Mouse (Mus musculus) intestine, embryonic 14.5 days (tissue): ENCODE results near the gene Siglecf. TPM values are rescaled to one million over a fixed set of nuclear protein-coding genes. Genes with fewer than 3 reads are reported as not detected.

Experiments used
- ATAC-seq: fragments of 200-750 bp; cut with Nextera tagmentation; replicated peaks from 2 replicates; pipeline ENCODE4 v1.8.0; 2017; ENCODE audit warnings: low read depth, moderate number of reproducible peaks, moderate TSS enrichment, moderate library complexity; ENCODE audit not compliant: low FRiP score, low TSS enrichment
- DNase-seq: peaks from one replicate; pipeline ENCODE4 v3.0.0-alpha.2; 2018; ENCODE audit warnings: low spot score
- H3K27ac ChIP-seq: fragments of 300-500 bp; sonication (generic); 2 replicates; pipeline ENCODE4 v1.5.1; 2014; ENCODE audit warnings: low read depth, mild to moderate bottlenecking, control low read depth
- H3K27me3 ChIP-seq: fragments of 300-500 bp; sonication (generic); replicated peaks from 2 replicates; pipeline ENCODE4 v1.6.1; 2014; ENCODE audit warnings: low read length, control low read depth; ENCODE audit not compliant: control insufficient read depth, insufficient read depth
- H3K36me3 ChIP-seq: fragments of 300-500 bp; sonication (generic); 2 replicates; pipeline ENCODE4 v1.6.1; 2014; ENCODE audit warnings: low read length, control low read depth; ENCODE audit not compliant: control insufficient read depth, insufficient read depth
- H3K4me1 ChIP-seq: fragments of 300-500 bp; sonication (generic); replicated peaks from 2 replicates; pipeline ENCODE4 v1.6.1; 2014; ENCODE audit warnings: low read length, control low read depth, mixed read lengths; ENCODE audit not compliant: control insufficient read depth, insufficient read depth
- H3K4me2 ChIP-seq: fragments of 300-500 bp; sonication (generic); 2 replicates; pipeline ENCODE4 v1.6.1; 2014; ENCODE audit warnings: low read length
- H3K4me3 ChIP-seq: fragments of 300-500 bp; sonication (generic); 2 replicates; pipeline ENCODE4 v1.5.1; 2014; ENCODE audit warnings: low read depth, low read length, control low read depth, mixed read lengths
- H3K9ac ChIP-seq: fragments of 300-500 bp; sonication (generic); 2 replicates; pipeline ENCODE4 v1.6.1; 2014; ENCODE audit warnings: mild to moderate bottlenecking, low read length
- H3K9me3 ChIP-seq: fragments of 300-500 bp; sonication (generic); 2 replicates; pipeline ENCODE4 v1.6.1; 2016; ENCODE audit warnings: low read length, control low read depth; ENCODE audit not compliant: control insufficient read depth
- WGBS: fragments of 180-500 bp; shearing (Covaris S2); extraction: QIAGEN DNeasy Blood & Tissue Kit; methylation state at CpG from one replicate; pipeline ENCODE4 v1.1.7; 2014; 5-methylcytosine and 5-hydroxymethylcytosine counted together
- polyA plus RNA-seq: library from polyadenylated mRNA; unstranded; fragments of >200 nt; fragmentation: Nextera tagmentation; extraction: Ambion mirVana; gene quantifications from 2 replicates; pipeline ENCODE4 v1.2.1, GENCODE M21; 2014

Gene Siglecf
- polyA plus RNA-seq, 1 experiment from 2014 or later, result 0.30 TPM

DNA sequence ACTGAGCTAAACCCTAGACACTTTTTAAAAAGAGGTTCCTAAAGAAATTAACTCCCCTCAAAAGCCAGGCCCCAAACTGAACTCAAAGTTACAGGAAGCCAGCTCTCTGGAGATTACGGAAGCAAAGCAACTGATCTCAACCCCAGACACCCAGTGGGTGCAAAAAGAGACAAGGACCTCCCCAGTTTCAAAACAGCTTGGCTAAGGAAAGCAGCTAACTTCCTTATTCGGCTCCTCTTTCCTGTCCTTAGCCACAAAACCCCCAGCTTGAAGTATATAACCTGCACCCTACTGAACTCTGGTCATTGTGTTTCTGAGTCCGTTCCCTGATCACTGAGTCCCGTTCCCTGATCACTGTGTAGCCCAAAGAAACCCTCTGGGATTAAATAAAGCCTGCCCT lies 2.0 kb downstream of the Siglecf start:
- DNase-seq (no peak), ATAC-seq (no peak)
- no peak overlapping the region for H3K9ac ChIP-seq
- no peaks in the 10 kb centered on the region for H3K36me3 ChIP-seq
- H3K4me1 ChIP-seq, result 0 out of 2 replicates have a peak, but pooled peaks cover 4% of the 10 kb centered on the region
- H3K27me3 ChIP-seq, result no peaks in the 10 kb centered on the region
- H3K4me2 ChIP-seq, result no peak overlapping the region
- WGBS, result 74% methylated on average over 4 of the region's 4 CpGs
- H3K27ac ChIP-seq, result no peak overlapping the region
- no peaks in the 10 kb centered on the region for H3K9me3 ChIP-seq
- H3K4me3 ChIP-seq, result no peak overlapping the region

DNA sequence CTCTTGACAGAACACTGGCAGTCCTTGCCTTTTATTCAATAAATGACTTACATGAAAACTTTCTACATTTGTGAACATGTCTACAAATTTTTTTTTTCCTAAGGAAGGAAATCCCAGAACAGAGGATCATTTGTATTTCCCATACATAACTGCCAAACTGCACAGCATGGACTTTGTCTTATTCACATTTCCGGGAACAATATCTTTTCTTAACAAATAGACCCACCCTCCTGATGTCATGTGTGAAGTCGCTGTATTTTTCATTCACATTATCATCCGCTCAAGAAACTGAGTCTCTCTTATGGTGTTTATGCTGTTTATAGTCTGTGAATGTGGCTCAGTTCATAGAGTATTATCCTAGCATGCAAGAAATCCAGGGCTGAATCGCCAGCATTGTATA lies 2.6 kb downstream of the Siglecf start:
- no peak overlapping the region for H3K4me2 ChIP-seq

DNA sequence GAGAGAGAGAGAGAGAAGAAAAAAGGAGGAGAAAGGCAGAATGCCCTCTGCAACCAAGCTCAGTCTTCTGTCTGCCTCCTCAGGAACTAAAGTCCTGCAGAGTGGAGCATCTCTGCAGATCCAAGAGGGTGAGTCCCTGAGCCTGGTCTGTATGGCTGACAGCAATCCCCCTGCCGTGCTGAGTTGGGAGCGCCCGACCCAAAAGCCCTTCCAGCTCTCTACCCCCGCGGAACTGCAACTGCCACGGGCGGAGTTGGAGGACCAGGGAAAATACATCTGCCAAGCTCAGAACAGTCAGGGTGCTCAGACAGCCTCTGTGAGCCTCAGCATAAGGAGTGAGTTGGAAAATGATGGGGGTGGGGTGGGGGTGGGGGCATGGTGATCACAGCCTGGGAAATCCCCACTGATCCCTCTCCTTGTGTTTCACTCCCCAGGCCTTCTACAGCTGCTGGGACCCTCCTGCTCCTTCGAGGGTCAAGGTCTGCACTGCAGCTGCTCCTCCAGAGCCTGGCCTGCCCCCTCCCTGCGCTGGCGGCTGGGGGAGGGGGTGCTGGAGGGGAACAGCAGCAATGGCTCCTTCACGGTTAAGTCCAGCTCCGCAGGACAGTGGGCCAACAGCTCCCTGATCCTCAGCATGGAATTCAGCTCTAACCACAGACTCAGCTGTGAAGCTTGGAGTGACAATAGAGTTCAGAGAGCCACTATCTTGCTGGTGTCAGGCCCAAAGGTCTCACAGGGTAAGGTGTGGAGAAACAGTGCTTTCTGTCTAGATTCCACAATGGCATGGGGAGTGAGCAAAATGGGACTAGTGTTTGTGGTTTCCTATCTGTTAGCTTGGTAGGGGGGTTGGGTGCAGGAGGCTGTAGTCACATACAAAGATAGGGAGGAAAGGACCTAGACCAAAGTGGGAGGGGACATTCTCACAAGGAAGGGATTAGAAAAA lies 4.0 kb downstream of the Siglecf start:
- DNase-seq (no peak), ATAC-seq (no peak)
- Histone ChIP-seq H3K9me3 (no peaks in the 10 kb centered on the region), H3K4me3 (no peak overlapping the region), H3K4me2 (no peak overlapping the region; the same call in 1 of the 2 replicates), H3K36me3 (no peaks in the 10 kb centered on the region), H3K4me1 (0 out of 2 replicates have a peak, but pooled peaks cover 4% of the 10 kb centered on the region), H3K9ac (no peak overlapping the region), H3K27me3 (no peaks in the 10 kb centered on the region), H3K27ac (no peak overlapping the region)
- 12% methylated on average over 11 of the region's 12 CpGs for WGBS

More for the DNA sequence above, 2.6 kb downstream of the Siglecf start:
- Histone ChIP-seq H3K27ac (no peak overlapping the region), H3K4me1 (0 out of 2 replicates have a peak, but pooled peaks cover 4% of the 10 kb centered on the region), H3K9ac (no peak overlapping the region), H3K4me3 (no peak overlapping the region), H3K36me3 (no peaks in the 10 kb centered on the region), H3K27me3 (no peaks in the 10 kb centered on the region), H3K9me3 (no peaks in the 10 kb centered on the region)
- WGBS, result 75% methylated on average over 4 of the region's 4 CpGs
- DNase-seq, result no peak
- no peak for ATAC-seq

DNA sequence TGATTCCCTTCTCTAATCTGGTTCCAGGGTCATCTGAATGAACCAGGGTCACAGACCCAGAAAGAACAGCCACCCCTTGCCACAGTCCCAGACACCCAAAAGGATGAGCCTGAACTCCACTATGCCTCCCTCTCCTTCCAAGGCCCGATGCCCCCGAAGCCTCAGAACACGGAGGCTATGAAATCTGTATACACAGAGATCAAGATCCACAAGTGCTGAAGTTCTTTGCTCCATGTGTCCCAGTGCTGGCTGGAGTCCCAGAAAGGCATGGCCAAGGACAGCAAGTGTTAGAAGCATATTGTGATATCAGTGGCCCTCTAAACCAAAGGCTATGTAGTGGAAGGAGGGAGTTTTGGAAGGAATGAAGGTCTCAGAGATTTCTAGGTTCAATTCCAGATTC lies 7.4 kb downstream of the Siglecf start:
- 83% methylated on average over 3 of the region's 3 CpGs for WGBS
- no peak overlapping the region for H3K4me2 ChIP-seq
- H3K9me3 ChIP-seq, result no peaks in the 10 kb centered on the region
- no peak overlapping the region for H3K27ac ChIP-seq
- ATAC-seq (no peak), DNase-seq (no peak)
- no peaks in the 10 kb centered on the region for H3K27me3 ChIP-seq
- H3K9ac ChIP-seq, result no peak overlapping the region
- H3K36me3 ChIP-seq, result no peaks in the 10 kb centered on the region
- no peak overlapping the region for H3K4me3 ChIP-seq
- H3K4me1 ChIP-seq, result 0 out of 2 replicates have a peak, but pooled peaks cover 4% of the 10 kb centered on the region

DNA sequence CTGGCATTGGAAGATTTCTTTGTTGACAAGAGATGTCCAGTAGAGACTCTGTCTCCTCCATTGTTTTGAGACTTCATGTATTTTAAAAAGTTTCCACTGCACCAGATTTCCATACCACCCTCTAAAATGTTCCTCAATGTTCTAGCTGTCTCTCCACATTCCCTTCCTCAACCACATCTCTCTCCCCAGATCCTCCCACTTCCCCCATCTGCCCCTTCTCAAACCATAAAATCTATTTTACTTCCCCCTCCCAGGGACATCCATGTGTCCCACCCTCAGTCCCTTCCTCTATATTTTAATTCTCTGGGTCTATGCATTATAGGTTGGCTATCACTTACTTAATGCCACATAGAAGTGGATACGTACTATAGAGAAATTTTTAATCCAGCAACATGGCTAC lies 10.3 kb downstream of the Siglecf start:
- 100% methylated on average over 1 of the region's 1 CpGs for WGBS
- Histone ChIP-seq H3K4me3 (no peak overlapping the region), H3K36me3 (no peaks in the 10 kb centered on the region), H3K9me3 (no peaks in the 10 kb centered on the region), H3K4me2 (no peak overlapping the region), H3K27me3 (no peaks in the 10 kb centered on the region), H3K4me1 (no peaks in the 10 kb centered on the region), H3K27ac (no peak overlapping the region), H3K9ac (no peak overlapping the region)
- ATAC-seq (no peak), DNase-seq (no peak)

DNA sequence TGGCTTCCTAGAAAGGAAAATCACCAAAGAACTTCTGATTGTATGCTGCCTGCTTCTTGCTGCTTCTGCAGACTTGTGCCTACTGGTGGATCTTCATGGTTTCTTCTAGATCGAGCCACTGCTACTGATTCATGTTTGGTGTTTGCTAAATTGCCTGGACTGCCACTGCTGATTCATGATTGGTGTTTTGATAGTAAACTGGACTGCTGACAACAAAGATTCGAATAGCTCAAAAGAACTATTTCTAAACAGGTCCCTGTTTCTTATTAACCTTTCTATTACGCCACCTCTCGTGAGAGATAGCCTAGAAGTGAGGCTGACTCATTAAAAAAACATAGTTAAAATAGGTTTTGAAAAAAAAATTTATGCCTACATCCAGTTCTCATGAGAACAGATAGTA lies 10.9 kb downstream of the Siglecf start:
- H3K27me3 ChIP-seq, result no peaks in the 10 kb centered on the region
- H3K4me1 ChIP-seq, result no peaks in the 10 kb centered on the region
- ATAC-seq, result no peak
- no peak overlapping the region for H3K27ac ChIP-seq
- no peaks in the 10 kb centered on the region for H3K9me3 ChIP-seq
- H3K4me2 ChIP-seq, result no peak overlapping the region
- H3K9ac ChIP-seq, result no peak overlapping the region
- DNase-seq, result no peak
- no peak overlapping the region for H3K4me3 ChIP-seq
- H3K36me3 ChIP-seq, result no peaks in the 10 kb centered on the region
- WGBS, result 77% methylated on average over 4 of the region's 4 CpGs

DNA sequence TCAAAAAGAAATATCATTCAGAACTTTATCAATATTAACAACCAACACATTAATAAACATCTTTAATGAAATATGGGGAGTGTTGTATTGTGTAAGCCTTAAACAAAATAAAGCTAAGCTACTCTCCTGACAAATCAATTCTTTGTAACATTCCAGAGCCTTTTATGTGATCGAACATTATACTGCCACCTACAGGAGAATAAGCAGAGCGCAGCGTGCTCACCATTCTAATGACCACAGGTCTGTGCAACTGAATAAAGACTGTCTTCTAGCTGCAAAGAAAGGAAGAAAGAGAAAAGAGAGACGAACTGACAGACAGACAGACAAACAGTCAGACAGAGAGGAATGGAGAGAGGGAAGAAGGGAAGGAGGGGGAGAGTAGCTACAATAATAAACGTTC lies 27.1 kb downstream of the Siglecf start:
- no peak overlapping the region for H3K9ac ChIP-seq
- H3K4me2 ChIP-seq, result no peak overlapping the region
- DNase-seq (peak; percentile 67), ATAC-seq (no peak; the same call in 1 of the 2 replicates)
- no peaks in the 10 kb centered on the region for H3K27me3 ChIP-seq
- no peaks in the 10 kb centered on the region for H3K9me3 ChIP-seq
- H3K36me3 ChIP-seq, result no peaks in the 10 kb centered on the region
- H3K27ac ChIP-seq, result no peak overlapping the region
- WGBS, result 20% methylated on average over 5 of the region's 5 CpGs
- no peak overlapping the region for H3K4me3 ChIP-seq
- no peaks in the 10 kb centered on the region for H3K4me1 ChIP-seq

DNA sequence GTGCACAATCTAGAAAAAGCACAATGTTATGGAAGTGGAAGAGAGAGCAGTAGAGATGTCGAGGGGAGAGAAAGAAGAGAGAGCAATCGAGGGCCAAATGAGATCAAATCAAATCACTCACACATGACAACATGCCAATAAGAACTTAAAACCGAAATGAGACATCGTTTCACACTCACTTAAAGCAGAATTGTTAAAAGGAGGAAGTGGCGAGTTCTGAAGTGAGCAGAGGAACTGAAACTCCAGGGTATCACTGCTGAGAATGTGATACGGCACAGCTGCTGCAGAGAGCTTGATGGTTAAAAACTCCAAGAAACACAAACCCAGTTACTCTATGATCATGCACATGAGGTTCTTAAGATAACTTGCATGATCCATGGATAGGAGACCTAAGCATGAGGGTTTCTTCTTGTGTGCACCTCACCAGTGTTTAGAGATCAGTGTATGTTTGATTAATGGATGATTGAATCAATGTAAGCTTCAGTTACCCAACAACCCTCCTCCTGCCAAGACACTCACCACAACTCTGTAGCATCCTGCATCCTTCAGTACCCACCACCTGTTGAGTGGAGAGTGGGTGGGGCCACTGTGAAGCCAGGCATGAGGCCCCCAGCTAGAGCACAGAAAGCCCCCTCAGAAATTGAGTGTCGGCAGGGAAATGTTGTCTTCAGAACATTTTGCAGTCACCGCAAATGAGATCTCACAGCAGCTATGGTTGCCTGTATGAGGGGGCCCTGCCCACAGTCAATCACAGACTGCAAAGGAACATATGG lies 41.4 kb downstream of the Siglecf start:
- Histone ChIP-seq H3K4me2 (no peak overlapping the region), H3K9ac (no peak overlapping the region), H3K36me3 (no peaks in the 10 kb centered on the region), H3K4me3 (no peak overlapping the region), H3K9me3 (no peaks in the 10 kb centered on the region), H3K27ac (no peak overlapping the region), H3K4me1 (no peaks in the 10 kb centered on the region), H3K27me3 (no peaks in the 10 kb centered on the region)
- WGBS, result 75% methylated on average over 8 of the region's 8 CpGs
- ATAC-seq, result no peak
- DNase-seq, result no peak
